In genomic region chr2:160593035-160593434, GRCm38 (mm10) we compare ENCODE assay signal across 9 mouse cellular contexts. TPM values are rescaled to one million over a fixed set of nuclear protein-coding genes. Genes with fewer than 3 reads are reported as not detected.
DNase-seq lines count a peak whose midpoint lies in the region; ATAC-seq lines count a peak whose summit lies in the region.
"Had no signal": no experiment of that assay in that cellular context is flagged by ENCODE, and none has a peak within 500 bp of the region (broad histone marks: within the 10 kb centered on the region; RNA-seq: fewer than 3 reads in every experiment).

No protein-coding gene starts in this region.

- H3K4me1 ChIP-seq in kidney, embryonic 16.5 days (ENCODE audit: insufficient read depth, low read length), result 0 out of 2 replicates have a peak, but pooled peaks cover 5% of the 10 kb centered on the region
- H3K4me1 ChIP-seq in liver, embryonic 13.5 days (replicated peaks), result peaks cover 1% of the 10 kb centered on the region; the same call in 1 of the 2 replicates

- H3K27ac ChIP-seq in kidney, embryonic 16.5 days (ENCODE audit: low read length), result no peak overlapping the region
- H3K27ac ChIP-seq in liver, embryonic 13.5 days, result no peak overlapping the region
- H3K27ac ChIP-seq: hindbrain, embryonic 15.5 days had no signal

- H3K36me3 ChIP-seq in kidney, embryonic 16.5 days (ENCODE audit: insufficient read depth, low read length), result no peaks in the 10 kb centered on the region
- no peaks in the 10 kb centered on the region for H3K36me3 ChIP-seq in liver, embryonic 13.5 days
- H3K36me3 ChIP-seq: hindbrain, embryonic 15.5 days had no signal

- H3K27me3 ChIP-seq in kidney, embryonic 16.5 days (ENCODE audit: insufficient read depth, low read length), result no peaks in the 10 kb centered on the region
- peaks cover 10% of the 10 kb centered on the region for H3K27me3 ChIP-seq in liver, embryonic 13.5 days

- peak; percentile 60 for ATAC-seq in erythroblast, adult 5-6 weeks (replicated peaks; ENCODE audit: low FRiP score, poor library complexity, severe bottlenecking)
- ATAC-seq in kidney, embryonic 16.5 days (ENCODE audit: low FRiP score, low TSS enrichment), result 0 out of 2 replicates have a peak, but pooled peaks have one; percentile 21
- ATAC-seq in liver, embryonic 13.5 days (ENCODE audit: low read depth), result no peak

- H3K9me3 ChIP-seq in kidney, embryonic 16.5 days (ENCODE audit: low read length), result no peaks in the 10 kb centered on the region
- no peaks in the 10 kb centered on the region for H3K9me3 ChIP-seq in liver, embryonic 13.5 days (replicated peaks)
- H3K9me3 ChIP-seq: hindbrain, embryonic 15.5 days had no signal

- no peak overlapping the region for H3K4me2 ChIP-seq in kidney, embryonic 16.5 days (replicated peaks; ENCODE audit: low read depth, low read length)
- H3K4me2 ChIP-seq in liver, embryonic 13.5 days, result no peak overlapping the region
- H3K4me2 ChIP-seq: hindbrain, embryonic 15.5 days had no signal

- WGBS in kidney, embryonic 16.5 days, result 9% methylated on average over 2 of the region's 2 CpGs
- 0% methylated on average over 2 of the region's 2 CpGs for WGBS in liver, embryonic 13.5 days (ENCODE audit: insufficient replicate concordance)

- H3K9ac ChIP-seq in kidney, embryonic 16.5 days (replicated peaks; ENCODE audit: low read length), result no peak overlapping the region
- H3K9ac ChIP-seq in liver, embryonic 13.5 days, result no peak overlapping the region
- H3K9ac ChIP-seq: hindbrain, embryonic 15.5 days had no signal

- H3K4me3 ChIP-seq in kidney, embryonic 16.5 days (ENCODE audit: low read length), result no peak overlapping the region
- H3K4me3 ChIP-seq in liver, embryonic 13.5 days (replicated peaks), result no peak overlapping the region
- H3K4me3 ChIP-seq: hindbrain, embryonic 15.5 days had no signal

- DNase-seq in ovary, postnatal 10 days (ENCODE audit: low spot score), result peak; percentile 49
- no peak for DNase-seq in ovary, adult 18-20 months (ENCODE audit: low spot score)
- DNase-seq in brain, adult 2 months (ENCODE audit: low read depth, low spot score), result peak; percentile 75
- DNase-seq in liver, embryonic 13.5 days, result peak; percentile 51
- peak; percentile 60 for DNase-seq in right cerebral cortex, adult 18-20 months
- DNase-seq in urinary bladder, adult 2 months (ENCODE audit: low spot score), result peak; percentile 45

RNA-seq across cellular contexts. Expression of gene Top1, which starts 52.7 kb away (rescaled TPM):
- total RNA-seq in erythroblast, adult 5-6 weeks (2015; ENCODE audit: low replicate concordance), result 145 and 146 TPM in 2 replicates
- 336 and 395 TPM in 2 replicates for total RNA-seq in erythroblast, adult 5-6 weeks (2017; ENCODE audit: low replicate concordance)
- 67.7 and 89.9 TPM in 2 replicates for polyA plus RNA-seq in kidney, embryonic 16.5 days (2015; fragmentation: Nextera tagmentation; extraction: Ambion mirVana)
- 70.9 and 86.6 TPM in 2 replicates for polyA plus RNA-seq in liver, embryonic 13.5 days (2015; fragmentation: Nextera tagmentation; extraction: Ambion mirVana)
- 23.6 and 30.7 TPM in 2 replicates for polyA plus RNA-seq in urinary bladder, adult 2 months (2012; rRNA removed)
